Mouse (Mus musculus): ENCODE results near the gene Olfr109.

Gene Olfr109

DNA sequence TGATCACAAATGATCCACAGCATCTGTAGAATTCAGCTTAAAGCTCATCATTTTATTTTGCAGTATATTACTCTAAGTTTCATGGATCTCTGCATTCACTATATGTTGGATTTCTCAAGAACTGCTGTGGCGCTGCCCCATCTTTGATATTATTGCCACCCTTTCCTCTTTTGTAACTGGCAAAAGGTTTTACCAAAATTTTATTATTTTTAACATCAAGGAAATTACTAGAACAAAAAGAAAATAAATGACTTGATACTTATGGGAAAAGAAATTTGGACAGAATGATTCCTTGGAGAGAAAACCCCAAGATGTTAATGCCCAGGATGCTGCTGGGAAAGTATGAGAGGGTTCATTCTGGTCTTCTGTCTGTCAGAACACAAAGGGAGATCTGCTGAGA, at the start of gene Olfr109:
Olfr109 (plus strand) TSS at position 301 of the 400 bp plus-strand sequence.
- in situ Hi-C loops (cut with MseI, MboI) = no loop called here

DNA sequence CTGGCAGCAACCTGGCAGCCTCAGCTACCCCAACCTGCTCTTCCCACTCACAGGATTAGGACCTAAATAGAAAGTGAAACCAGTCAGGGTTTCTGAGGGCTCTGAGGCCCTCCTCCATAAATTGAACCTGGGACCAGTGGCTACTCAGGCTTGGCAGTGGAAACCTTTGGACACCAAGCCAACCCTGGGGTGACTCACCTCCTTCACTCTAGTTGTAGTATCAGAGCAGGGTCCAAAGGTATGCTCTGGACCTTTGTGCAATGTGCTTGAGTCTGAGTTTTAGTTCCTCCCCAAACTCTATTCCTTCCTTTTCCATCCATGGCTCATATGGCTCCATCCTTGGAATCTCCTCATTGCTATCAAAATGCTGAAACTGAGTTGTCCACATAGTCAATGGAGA, 45.3 kb upstream of the Olfr109 start:
- in situ Hi-C loops (cut with MseI, MboI) = no loop called here

DNA sequence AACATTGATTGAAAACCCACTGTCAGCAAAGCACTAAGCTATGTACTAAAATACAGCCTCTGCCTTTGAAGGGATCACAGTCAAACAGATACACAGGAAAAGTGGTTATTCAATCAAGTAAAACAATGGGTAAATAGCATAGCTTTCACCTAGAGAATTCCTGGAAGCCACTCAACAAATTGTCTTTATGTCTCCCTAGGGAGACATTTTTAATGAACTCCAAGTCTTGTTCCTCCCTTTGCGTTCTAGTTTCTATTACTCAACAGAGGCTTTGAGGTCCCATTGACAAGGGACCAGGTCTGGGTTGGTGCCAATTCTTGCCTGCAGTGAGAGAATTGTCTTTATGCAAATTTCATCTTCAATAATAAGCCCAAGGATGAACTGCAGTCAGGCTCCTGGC, 13.5 kb upstream of the Olfr109 start, which contains the start of gene Olfr108:
Olfr108 (plus strand) TSS at position 301 of the 400 bp plus-strand sequence.
- in situ Hi-C loops (cut with MseI, MboI) = no loop called here

DNA sequence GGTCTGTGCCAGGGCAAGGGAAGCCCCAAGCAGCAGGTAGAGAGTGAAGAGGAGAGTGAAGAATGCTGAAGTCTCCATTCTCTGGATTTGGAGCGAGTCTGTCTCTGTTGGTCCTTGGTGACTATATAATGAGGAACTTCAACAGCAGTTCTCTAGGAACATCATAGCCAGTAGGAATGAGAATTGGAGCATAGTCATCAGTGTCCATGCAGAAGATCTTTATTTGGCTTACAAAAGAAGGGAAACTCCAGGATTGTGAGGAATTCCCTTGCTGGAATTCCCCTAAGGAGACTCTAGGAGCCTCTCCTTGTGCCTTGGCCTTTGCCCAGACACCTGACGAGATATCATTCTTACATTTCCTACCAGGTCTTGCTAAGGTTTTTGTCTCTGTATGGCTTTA, 24.7 kb downstream of the Olfr109 start, which contains the start of gene H2-M2:
H2-M2 (minus strand) TSS at position 101 of the 400 bp plus-strand sequence.
- in situ Hi-C loops (cut with MseI, MboI) = no loop called here

DNA sequence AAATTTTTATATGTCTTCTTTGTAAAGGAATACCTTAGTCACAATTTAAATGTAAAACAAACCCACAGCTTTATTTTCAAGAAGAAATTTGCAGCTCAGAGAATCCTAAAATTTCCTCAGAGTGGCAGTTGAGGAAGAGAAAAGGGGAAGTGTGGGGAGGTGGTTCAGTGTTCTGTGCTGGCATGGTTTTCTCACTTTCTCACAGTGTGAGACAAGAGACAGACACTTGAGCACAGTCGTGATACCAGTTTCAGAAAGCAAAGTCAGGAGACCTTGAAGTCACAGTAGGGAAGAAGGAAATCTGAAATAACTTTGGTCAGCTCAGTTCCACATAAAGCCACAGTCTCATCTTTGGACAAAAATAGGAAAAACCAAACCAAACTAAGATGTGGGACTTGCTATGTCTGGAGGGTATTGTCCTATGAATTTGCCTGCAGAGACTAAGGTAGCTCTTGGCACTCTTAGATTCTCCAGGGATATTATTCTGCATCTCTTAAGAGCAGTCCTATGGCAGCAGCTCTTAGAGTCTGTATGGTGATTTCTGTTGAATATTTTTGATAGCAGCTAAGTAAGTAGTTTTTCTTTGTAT, 33.3 kb downstream of the Olfr109 start, which contains the start of gene Olfr110:
Olfr110 (plus strand) TSS at position 539 of the 589 bp plus-strand sequence.
- in situ Hi-C loops (cut with MseI, MboI) = no loop called here

DNA sequence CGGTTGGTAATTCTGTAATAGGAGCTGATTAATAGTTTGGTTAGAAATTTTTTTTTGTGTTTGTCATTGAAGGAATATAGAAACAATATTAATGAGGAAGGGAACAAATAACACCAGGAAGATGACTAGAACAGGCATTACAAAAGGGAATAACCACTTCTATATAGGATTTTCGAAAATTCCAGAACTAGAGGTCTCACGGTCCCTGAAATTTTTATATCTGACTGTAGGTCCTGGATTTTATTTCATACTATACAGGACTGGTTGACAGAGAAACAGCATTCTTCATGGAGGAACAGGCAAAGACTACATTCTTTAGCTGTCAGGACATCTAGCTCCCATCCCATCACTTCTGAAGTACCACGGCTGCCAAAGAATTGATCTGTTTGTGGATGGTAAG, 49.0 kb downstream of the Olfr109 start, which contains the start of gene Olfr111:
Olfr111 (plus strand) TSS at position 301 of the 400 bp plus-strand sequence.
- in situ Hi-C loops (cut with MseI, MboI) = no loop called here
